Mouse (Mus musculus) MEL (cell line): ENCODE measurements at regions not wholly inside any gene's neighbourhood (a gene's known extent, or its start where the extent isn't known, plus 50 kb on each side); places are given as distances from the start of the nearest gene placed in this dataset.

Source experiments
- DNase-seq: peaks from one replicate; pipeline ENCODE4 v3.0.0; 2011; ENCODE audit warnings: low read depth, low spot score
- H3K27ac ChIP-seq: 2 replicates; pipeline ENCODE4 v1.5.1; 2012; ENCODE audit warnings: low read depth, mild to moderate bottlenecking, control low read depth, low read length, moderate library complexity; ENCODE audit not compliant: control insufficient read depth
- H3K27me3 ChIP-seq, 2 experiments: fragments of 150-350 bp in 1 of 2; sonication (generic) in 1 of 2; 2 replicates each; pipeline ENCODE4 v1.6.1; 2012; ENCODE audit warnings: low read length in 2 of 2, mild to moderate bottlenecking in 2 of 2, improper control_type of control experiment in 1 of 2, moderate library complexity in 1 of 2; ENCODE audit not compliant: insufficient read depth in 2 of 2, control insufficient read depth in 1 of 2
- H3K36me3 ChIP-seq, 2 experiments: 2 replicates each; pipeline ENCODE4 v1.6.1; 2012 to 2014; ENCODE audit warnings: low read length in 2 of 2, improper control_type of control experiment in 1 of 2, inconsistent platforms in 1 of 2, mild to moderate bottlenecking in 1 of 2; ENCODE audit not compliant: insufficient read depth in 2 of 2, control insufficient read depth in 1 of 2
- H3K4me1 ChIP-seq, 2 experiments: fragments of 150-350 bp in 1 of 2; sonication (generic) in 1 of 2; 2 replicates each; pipeline ENCODE4 v1.6.1; 2012; ENCODE audit warnings: low read length in 2 of 2, improper control_type of control experiment in 1 of 2, mild to moderate bottlenecking in 1 of 2; ENCODE audit not compliant: insufficient read depth in 2 of 2, control insufficient read depth in 1 of 2
- H3K4me3 ChIP-seq, 2 experiments: fragments of 150-350 bp in 1 of 2; sonication (generic) in 1 of 2; 2 replicates each; pipeline ENCODE4 v1.5.1; 2012; ENCODE audit warnings: low read depth in 2 of 2, low read length in 2 of 2, mild to moderate bottlenecking in 2 of 2, moderate library complexity in 2 of 2, control low read depth in 1 of 2, improper control_type of control experiment in 1 of 2; ENCODE audit not compliant: control insufficient read depth in 1 of 2, insufficient read depth in 1 of 2
- H3K79me2 ChIP-seq: 2 replicates; pipeline ENCODE4 v1.6.1; 2012; ENCODE audit warnings: mild to moderate bottlenecking, low read length, moderate library complexity; ENCODE audit not compliant: control insufficient read depth, poor library complexity, insufficient read depth
- H3K9ac ChIP-seq: 2 replicates; pipeline ENCODE4 v1.6.1; 2012; ENCODE audit warnings: low read depth, mild to moderate bottlenecking, control low read depth, low read length, moderate library complexity; ENCODE audit not compliant: control insufficient read depth, poor library complexity, severe bottlenecking
- H3K9me3 ChIP-seq: fragments of 150-350 bp; sonication (generic); replicated peaks from 2 replicates; pipeline ENCODE4 v1.6.1; 2012; ENCODE audit warnings: mild to moderate bottlenecking, low read length, improper control_type of control experiment, moderate library complexity; ENCODE audit not compliant: insufficient read depth
- BHLHE40 ChIP-seq: IDR thresholded peaks from 2 replicates; pipeline ENCODE4 v1.6.1; 2012; ENCODE audit warnings: low read depth, mild to moderate bottlenecking, inconsistent platforms, low read length, improper control_type of control experiment, borderline replicate concordance
- CHD2 ChIP-seq: IDR thresholded peaks from 2 replicates; pipeline ENCODE4 v1.6.1; 2011; ENCODE audit warnings: low read length, improper control_type of control experiment
- EP300 ChIP-seq, 2 experiments: IDR thresholded peaks; 2 replicates each; pipeline ENCODE4 v1.6.1; 2011; ENCODE audit warnings: improper control_type of control experiment in 2 of 2, low read length in 2 of 2, low read depth in 1 of 2, mild to moderate bottlenecking in 1 of 2
- ETS1 ChIP-seq: IDR thresholded peaks from 2 replicates; pipeline ENCODE4 v1.6.1; 2012; ENCODE audit warnings: low read depth, mild to moderate bottlenecking, inconsistent platforms, low read length, improper control_type of control experiment, moderate library complexity
- HCFC1 ChIP-seq: IDR thresholded peaks from 2 replicates; pipeline ENCODE4 v1.6.1; 2012; ENCODE audit warnings: low read depth, mild to moderate bottlenecking, inconsistent platforms, low read length, improper control_type of control experiment, moderate library complexity
- MAFK ChIP-seq: IDR thresholded peaks from 2 replicates; pipeline ENCODE4 v1.6.1; 2011; ENCODE audit warnings: low read depth, mild to moderate bottlenecking, low read length, improper control_type of control experiment, borderline replicate concordance
- MAZ ChIP-seq: IDR thresholded peaks from 2 replicates; pipeline ENCODE4 v1.6.1; 2012; ENCODE audit warnings: low read depth, mild to moderate bottlenecking, inconsistent platforms, low read length, improper control_type of control experiment
- MEF2A ChIP-seq: IDR thresholded peaks from 2 replicates; pipeline ENCODE4 v1.6.1; 2014; ENCODE audit warnings: low read depth, mild to moderate bottlenecking, inconsistent platforms, low read length, improper control_type of control experiment; ENCODE audit not compliant: poor library complexity, insufficient replicate concordance, severe bottlenecking; ENCODE audit errors: extremely low read depth
- NELFE ChIP-seq: IDR thresholded peaks from 2 replicates; pipeline ENCODE4 v1.6.1; 2011; ENCODE audit warnings: low read depth, low read length, improper control_type of control experiment
- NRF1 ChIP-seq: IDR thresholded peaks from 2 replicates; pipeline ENCODE4 v1.6.1; 2014; ENCODE audit warnings: low read depth, mild to moderate bottlenecking, inconsistent platforms, low read length, improper control_type of control experiment, moderate library complexity; ENCODE audit not compliant: poor library complexity, insufficient read depth, severe bottlenecking
- POLR2AphosphoS2 ChIP-seq: IDR thresholded peaks from 2 replicates; pipeline ENCODE4 v1.6.1; 2011; ENCODE audit warnings: low read length, improper control_type of control experiment
- TAL1 ChIP-seq: IDR thresholded peaks from 2 replicates; pipeline ENCODE4 v1.6.1; 2012; ENCODE audit warnings: mild to moderate bottlenecking, inconsistent platforms, low read length, moderate library complexity, mixed read lengths
- TCF12 ChIP-seq: IDR thresholded peaks from 2 replicates; pipeline ENCODE4 v1.6.1; 2014; ENCODE audit warnings: low read depth, mild to moderate bottlenecking, inconsistent platforms, low read length, improper control_type of control experiment, moderate library complexity

DNA sequence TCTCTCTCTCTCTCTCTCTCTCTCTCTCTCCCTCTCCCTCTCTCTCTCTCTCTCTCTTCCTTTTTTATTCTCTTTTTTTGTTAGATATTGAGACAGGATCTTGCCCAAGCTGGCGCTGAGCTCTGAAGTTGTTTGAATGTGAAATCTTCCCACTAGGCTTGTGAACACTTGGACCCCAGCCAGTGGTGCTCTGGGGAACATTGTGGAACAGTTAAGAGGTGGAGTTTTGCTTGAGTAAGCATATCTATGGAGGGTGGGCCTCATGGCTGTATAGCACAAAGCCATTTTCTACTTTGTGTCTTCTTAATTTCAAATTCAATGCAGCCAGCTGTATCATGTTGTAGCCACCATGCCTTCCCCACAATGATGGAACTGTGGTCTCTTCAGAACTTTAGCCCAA, 875.4 kb downstream of the Tmem114 start:
- Histone ChIP-seq H3K79me2 (no peaks in the 10 kb centered on the region), H3K4me1 (no peaks in the 10 kb centered on the region), H3K27ac (no peak overlapping the region), H3K27me3 (no peaks in the 10 kb centered on the region), H3K9me3 (no peaks in the 10 kb centered on the region), H3K9ac (no peak overlapping the region), H3K36me3 (no peaks in the 10 kb centered on the region), H3K4me3 (no peak overlapping the region)
- DNase-seq: no peak
- TF ChIP-seq TCF12 (no peak), TAL1 (no peak), POLR2AphosphoS2 (no peak), EP300 (IDR thresholded peaks at IDR 0.05; ENCODE audit: low read depth in 1 of 2, low read length in 2 of 2) (no peak), NELFE (no peak), BHLHE40 (no peak)

DNA sequence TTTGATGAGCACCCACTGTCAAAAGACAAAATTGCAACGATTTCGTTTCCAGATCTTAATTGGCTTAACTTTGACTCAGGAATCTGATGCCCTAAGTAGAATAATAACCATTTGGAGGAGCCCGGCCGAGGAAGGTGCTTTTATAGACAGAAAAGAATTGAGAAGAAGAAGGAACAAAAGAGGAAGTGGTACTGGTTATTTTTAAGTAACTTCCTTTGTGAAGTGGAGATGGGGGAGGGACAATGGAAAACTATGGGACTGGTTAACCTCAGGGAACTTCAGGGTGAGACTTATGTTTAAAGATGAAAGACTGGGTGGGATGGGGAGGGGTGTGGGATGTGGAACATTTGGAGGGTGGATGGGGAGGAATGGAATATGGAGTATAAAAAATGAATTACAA, 880.9 kb downstream of the Tmem114 start:
- TF ChIP-seq HCFC1 (no peak), MAZ (no peak), MEF2A (no peak), TAL1 (no peak)
- H3K27me3 ChIP-seq: no peaks in the 10 kb centered on the region
- H3K4me1 ChIP-seq: no peaks in the 10 kb centered on the region
- H3K4me3 ChIP-seq: no peak overlapping the region
- H3K79me2 ChIP-seq: no peaks in the 10 kb centered on the region
- DNase-seq: no peak
- H3K9me3 ChIP-seq: no peaks in the 10 kb centered on the region
- no peak overlapping the region for H3K9ac ChIP-seq
- H3K36me3 ChIP-seq: no peaks in the 10 kb centered on the region
- H3K27ac ChIP-seq: no peak overlapping the region

DNA sequence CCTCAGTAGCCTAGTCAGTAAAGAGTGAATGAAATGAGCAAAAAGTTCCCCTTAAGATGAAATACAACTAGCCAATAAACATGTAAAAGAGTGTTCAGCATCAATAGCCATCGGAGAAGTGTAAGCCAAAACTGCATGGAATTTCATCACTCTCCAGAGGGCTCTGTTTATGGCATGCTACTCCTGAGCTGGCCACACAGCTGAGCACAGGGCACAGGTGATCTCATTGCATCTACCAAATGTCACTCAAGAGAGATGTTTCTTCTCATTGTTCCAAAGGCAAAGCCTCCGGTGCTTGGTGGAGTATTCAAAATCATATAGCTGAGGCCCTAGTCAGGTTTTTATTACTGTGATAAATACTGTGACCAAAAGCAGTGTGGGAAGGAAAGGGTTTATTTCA, 895.1 kb downstream of the Tmem114 start:
- H3K4me1 ChIP-seq: no peaks in the 10 kb centered on the region
- no peaks in the 10 kb centered on the region for H3K9me3 ChIP-seq
- no peak overlapping the region for H3K9ac ChIP-seq
- H3K36me3 ChIP-seq: no peaks in the 10 kb centered on the region
- H3K27ac ChIP-seq: no peak overlapping the region
- H3K27me3 ChIP-seq: no peaks in the 10 kb centered on the region
- DNase-seq: no peak
- H3K4me3 ChIP-seq: no peak overlapping the region
- no peak for TF ChIP-seq POLR2AphosphoS2
- TF ChIP-seq MAFK: no peak
- no peak for TF ChIP-seq CHD2
- no peak for TF ChIP-seq BHLHE40
- no peak for TF ChIP-seq ETS1
- no peak for TF ChIP-seq NRF1
- no peak for TF ChIP-seq MAZ
- H3K79me2 ChIP-seq: no peaks in the 10 kb centered on the region
